Mouse (Mus musculus) midbrain, embryonic 10.5 days (tissue): ENCODE measurements around the gene Cracr2a. TPM values are rescaled to one million over a fixed set of nuclear protein-coding genes. Genes with fewer than 3 reads are reported as not detected.

Source experiments
- polyA plus RNA-seq: library from polyadenylated mRNA; unstranded; fragments of >200 nt; fragmentation: Nextera tagmentation; extraction: Ambion mirVana; gene quantifications from 2 replicates; pipeline ENCODE4 v1.2.1, GENCODE M21; 2016

Cracr2a gene
- polyA plus RNA-seq, 1 experiment from 2014 or later = 0.96 TPM

Other genes with a start within 250 kb of the Cracr2a start
- 39.0 and 48.4 TPM in 2 replicates for gene Parp11, start 114.5 kb upstream of the Cracr2a start, polyA plus RNA-seq
- gene Prmt8, start 208.1 kb downstream of the Cracr2a start, polyA plus RNA-seq = 18.3 and 22.1 TPM in 2 replicates